Mouse (Mus musculus): ENCODE data around the gene Ddx21. TPM values are rescaled to one million over a fixed set of nuclear protein-coding genes. Genes with fewer than 3 reads are reported as not detected.

Ddx21 gene
- 145 and 208 TPM in 2 replicates for total RNA-seq (2012; rRNA removed)
- 110 and 114 TPM in 2 replicates for total RNA-seq (2014; rRNA removed)
- polyA plus RNA-seq (2012; ENCODE audit: insufficient read length, low read depth) = 327 and 354 TPM in 2 replicates

DNA sequence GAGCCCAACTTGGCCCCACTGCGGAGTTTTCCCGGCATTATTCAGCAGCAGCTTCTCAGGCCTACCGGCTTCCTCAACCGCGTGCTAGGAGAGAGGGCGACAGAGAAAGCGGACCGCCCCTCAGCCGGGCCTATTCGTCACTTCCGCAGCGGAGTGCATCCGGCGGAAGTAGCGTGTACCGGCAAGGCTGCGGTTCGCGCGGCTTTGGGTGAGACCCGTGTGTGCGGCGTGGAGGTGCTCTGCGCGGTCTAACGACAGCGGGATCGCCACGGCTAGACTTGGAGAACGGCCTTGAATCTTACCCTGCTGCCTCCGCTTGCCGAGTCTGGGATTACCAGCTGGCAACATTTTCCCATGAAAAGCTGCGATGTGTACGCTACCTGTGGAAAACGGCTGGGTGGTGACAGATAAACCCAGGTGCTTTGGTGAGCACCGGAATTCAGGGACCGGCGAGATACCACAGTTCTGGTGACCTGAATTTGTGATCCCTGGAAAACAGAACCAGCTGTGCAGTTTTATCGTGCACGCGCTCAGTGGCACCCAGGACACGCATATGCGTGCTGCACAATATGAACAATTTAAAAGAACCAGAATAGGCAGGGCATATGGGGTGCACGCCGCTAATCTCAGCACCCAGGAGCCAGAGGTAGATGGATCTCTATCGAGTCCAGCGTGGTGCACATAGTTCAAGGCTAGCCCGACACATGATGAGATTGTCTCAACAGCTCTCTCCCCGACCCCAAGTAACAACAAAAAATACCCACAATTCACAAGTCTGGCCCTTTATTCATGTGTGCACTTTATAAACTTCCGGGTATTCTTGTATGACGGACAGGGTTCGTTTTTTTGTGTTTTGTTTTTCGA is at the start of gene Ddx21:
TSS of gene Ddx21 (minus strand) at position 105 of the 864 bp plus-strand sequence.
- peak within 1 kb of the TSS; percentile 62 for H3K27ac ChIP-seq (ENCODE audit: insufficient read depth, low read depth)
- H3K9ac ChIP-seq (ENCODE audit: insufficient read depth, low read depth) = peak within 1 kb of the TSS; percentile 84
- no peak for TF ChIP-seq EP300 (IDR thresholded peaks at IDR 0.05; ENCODE audit: low read length)
- peak; percentile 82 for TF ChIP-seq POLR2AphosphoS2 (IDR thresholded peaks at IDR 0.05; ENCODE audit: low read depth, low read length)
- TF ChIP-seq ZMIZ1 (IDR thresholded peaks at IDR 0.05; ENCODE audit: low read depth, low read length) = peak; percentile 93; the same call in 1 of the 2 replicates
- TF ChIP-seq CHD1 (IDR thresholded peaks at IDR 0.05; ENCODE audit: low read depth, low read length) = 0 out of 2 replicates have a peak, but pooled peaks have one; percentile 59
- no peak for TF ChIP-seq ZNF384 (IDR thresholded peaks at IDR 0.05; ENCODE audit: low read depth, low read length)
- no peak for TF ChIP-seq GABPA (IDR thresholded peaks at IDR 0.05; ENCODE audit: insufficient replicate concordance, low read depth, low read length)
- peak; percentile 82 for TF ChIP-seq ELF1 (IDR thresholded peaks at IDR 0.05; ENCODE audit: low read depth, low read length)
- no peak for TF ChIP-seq ZKSCAN1 (IDR thresholded peaks at IDR 0.05; ENCODE audit: borderline replicate concordance, low read depth, low read length)
- peak; percentile 90 for TF ChIP-seq TCF12 (IDR thresholded peaks at IDR 0.05; ENCODE audit: low read depth, low read length)
- TF ChIP-seq ETS1 (conservative IDR thresholded peaks at IDR 0.05; ENCODE audit: low read depth, low read length) = peak; percentile 40; the same call in 1 of the 2 replicates
- TF ChIP-seq NELFE (IDR thresholded peaks at IDR 0.05; ENCODE audit: low read depth, low read length) = peak; percentile 96; the same call in 1 of the 2 replicates
- peak; percentile 56; the same call in 1 of the 2 replicates for TF ChIP-seq IRF4 (IDR thresholded peaks at IDR 0.05; ENCODE audit: low read depth, low read length)
- TF ChIP-seq TBP (conservative IDR thresholded peaks at IDR 0.05; ENCODE audit: low read depth, low read length) = peak; percentile 46
- TF ChIP-seq SIN3A (IDR thresholded peaks at IDR 0.05; ENCODE audit: low read length) = peak; percentile 97
- TF ChIP-seq HCFC1 (IDR thresholded peaks at IDR 0.05; ENCODE audit: low read depth, low read length) = peak; percentile 85
- peak; percentile 97 for TF ChIP-seq MYC (IDR thresholded peaks at IDR 0.05; ENCODE audit: low read depth, low read length)
- no peak for TF ChIP-seq RAD21 (IDR thresholded peaks at IDR 0.05; ENCODE audit: low read depth, low read length)
- TF ChIP-seq MAX (IDR thresholded peaks at IDR 0.05; ENCODE audit: low read length) = peak; percentile 97
- peak; percentile 98 for TF ChIP-seq POLR2A (IDR thresholded peaks at IDR 0.05; ENCODE audit: low read depth, low read length)
- TF ChIP-seq MXI1 (IDR thresholded peaks at IDR 0.05; ENCODE audit: low read depth, low read length) = peak; percentile 99
- TF ChIP-seq KAT2A (IDR thresholded peaks at IDR 0.05; ENCODE audit: insufficient replicate concordance, low read length) = peak; percentile 90
- no peak; the same call in 1 of the 2 replicates for TF ChIP-seq MEF2A (IDR thresholded peaks at IDR 0.05; ENCODE audit: borderline replicate concordance, low read depth, low read length)
- peak; percentile 54; the same call in 1 of the 2 replicates for TF ChIP-seq CHD2 (IDR thresholded peaks at IDR 0.05; ENCODE audit: low read length)
- no peak for TF ChIP-seq JUND (conservative IDR thresholded peaks at IDR 0.05; ENCODE audit: low read depth, low read length)
- no peak for TF ChIP-seq MAFK (IDR thresholded peaks at IDR 0.05; ENCODE audit: insufficient replicate concordance, low read length)
- TF ChIP-seq NRF1 (IDR thresholded peaks at IDR 0.05; ENCODE audit: low read depth, low read length) = peak; percentile 37; the same call in 1 of the 2 replicates
- TF ChIP-seq BHLHE40 (IDR thresholded peaks at IDR 0.05; ENCODE audit: low read depth, low read length) = peak; percentile 66; the same call in 1 of the 2 replicates
- TF ChIP-seq JUN (IDR thresholded peaks at IDR 0.05; ENCODE audit: insufficient read depth, low read depth, low read length) = no peak
- peaks cover 6 to 23% of the 10 kb centered on the region in 2 experiments for H3K4me1 ChIP-seq (ENCODE audit: control insufficient read depth in 1 of 2, insufficient read depth in 2 of 2)
- in situ Hi-C loops (cut with MboI; ENCODE audit: low pct_ligation_motif_present, low pct_unique_long_range_greater_than_20kb, low sequenced_read_pairs) = no loop called here
- H3K4me3 ChIP-seq (replicated peaks in 1 of 3; ENCODE audit: low read depth in 2 of 3, low read length in 2 of 3, poor library complexity in 1 of 3) = peak within 1 kb of the TSS; percentile 71 to 95 (median 77)
- no peaks in the 10 kb centered on the region for H3K9me3 ChIP-seq (replicated peaks; ENCODE audit: low read length)
- no peaks in the 10 kb centered on the region for H3K27me3 ChIP-seq (replicated peaks)
- H3K79me2 ChIP-seq (replicated peaks; ENCODE audit: control insufficient read depth, extremely low read depth, insufficient read depth, poor library complexity, severe bottlenecking) = peaks cover 45% of the 10 kb centered on the region
- DNase-seq (ENCODE audit: extremely low read depth) = peak; percentile 94
- dilution Hi-C loops (cut with MboI; ENCODE audit: extremely low pct_ligation_motif_present, extremely low pct_unique_long_range_greater_than_20kb, low sequenced_read_pairs) = no loop called here
- H3K36me3 ChIP-seq (replicated peaks in 1 of 2; ENCODE audit: control insufficient read depth in 1 of 2, insufficient read depth in 1 of 2, low read length in 1 of 2) = peaks cover 14 to 16% of the 10 kb centered on the region in 2 experiments
- peak within 1 kb of the TSS; percentile 95 for H3K4me2 ChIP-seq (ENCODE audit: insufficient read depth, low read depth, poor library complexity, severe bottlenecking)
